Mouse (Mus musculus): ENCODE data around the gene Ninj1. TPM values are rescaled to one million over a fixed set of nuclear protein-coding genes. Genes with fewer than 3 reads are reported as not detected.

Ninj1 gene
- 53.6 and 84.7 TPM in 2 replicates for polyA plus RNA-seq (2012; rRNA removed)

DNA sequence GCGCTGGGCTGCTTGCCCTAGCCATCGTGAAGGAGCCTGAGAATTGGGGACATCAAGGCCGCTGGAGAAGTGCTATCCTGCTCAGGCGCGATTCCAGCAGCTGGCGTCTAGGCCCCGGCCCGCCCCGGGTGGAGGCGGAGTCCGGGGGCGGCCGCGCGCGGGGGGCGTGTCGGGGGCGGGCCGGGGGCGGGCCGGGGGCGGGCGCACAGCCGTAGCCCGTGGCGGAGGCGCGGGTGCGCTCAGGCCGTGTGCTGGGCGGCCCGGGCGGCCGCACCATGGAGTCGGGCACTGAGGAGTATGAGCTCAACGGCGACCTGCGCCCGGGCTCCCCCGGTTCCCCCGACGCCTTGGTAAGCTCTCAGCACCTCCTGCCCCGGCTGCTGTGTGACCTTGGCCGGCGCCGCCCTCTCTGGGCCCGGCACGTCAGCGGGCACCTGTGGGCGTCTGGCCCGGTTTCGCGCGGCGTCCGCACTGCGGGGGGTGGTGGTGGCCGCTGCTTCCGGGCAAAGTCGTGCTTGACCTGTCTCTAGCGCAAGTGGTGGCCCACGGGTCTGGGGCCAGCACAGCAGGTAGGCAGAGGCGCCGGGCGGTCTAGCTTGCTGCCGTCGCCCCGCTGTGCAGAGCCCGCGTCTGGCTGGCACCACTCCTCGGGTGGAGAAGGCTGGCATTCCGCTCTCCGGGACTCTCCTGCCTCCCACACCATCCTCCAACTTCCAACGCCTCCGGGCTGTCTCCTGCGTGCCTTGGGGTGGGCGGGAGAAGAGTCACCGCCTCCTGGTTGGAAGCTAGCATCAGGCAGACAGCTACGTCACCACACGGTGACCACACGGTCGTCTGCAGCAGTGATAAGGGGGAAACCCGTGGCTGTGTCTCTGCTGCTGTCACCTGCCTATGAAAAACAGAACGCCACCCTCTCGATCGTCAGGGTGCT lies at the start of gene Ninj1:
Gene Ninj1 (plus strand): TSS at position 198 of the 931 bp plus-strand sequence.
- Histone ChIP-seq H3K27ac (ENCODE audit: insufficient read depth, low read depth, low read length) (peak within 1 kb of the TSS; percentile 45), H3K4me3 (ENCODE audit: low read depth, low read length) (peak within 1 kb of the TSS; percentile 68), H3K4me1 (ENCODE audit: control insufficient read depth, insufficient read depth, insufficient read length, low read length) (peaks cover 24% of the 10 kb centered on the region), H3K27me3 (ENCODE audit: control insufficient read depth, insufficient read depth, low read length) (no peaks in the 10 kb centered on the region), H3K36me3 (ENCODE audit: control insufficient read depth, insufficient read depth, low read length) (no peaks in the 10 kb centered on the region)
- WGBS, result under 1% methylated on average over 86 of the region's 87 CpGs
- TF ChIP-seq POLR2A (IDR thresholded peaks at IDR 0.05; ENCODE audit: low read depth, low read length) (peak; percentile 91), CTCF (IDR thresholded peaks at IDR 0.05; ENCODE audit: extremely low read depth, insufficient read length, insufficient replicate concordance, low read depth, low read length) (no peak)

DNA sequence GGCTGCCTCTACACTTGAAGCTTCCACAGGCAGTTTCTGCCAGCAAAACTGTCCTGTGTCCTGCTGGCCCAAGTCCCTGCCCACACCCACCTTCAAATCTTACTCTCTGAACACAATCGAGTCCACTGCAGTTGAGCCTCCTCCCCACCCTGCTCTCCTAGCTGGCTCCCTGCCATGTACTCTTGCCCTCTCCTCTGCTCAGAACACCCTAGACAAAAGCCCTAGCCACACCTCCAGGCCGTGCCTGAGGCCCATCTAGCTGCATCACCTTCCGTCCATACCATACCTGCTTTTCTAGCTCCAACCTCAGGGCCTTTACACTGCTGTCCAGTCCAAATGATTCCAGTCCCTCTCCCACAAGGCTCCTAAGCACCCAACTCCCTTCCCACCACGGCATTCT lies 46.7 kb upstream of the Ninj1 start:
- TF ChIP-seq POLR2A (IDR thresholded peaks at IDR 0.05; ENCODE audit: low read depth, low read length) (no peak), CTCF (IDR thresholded peaks at IDR 0.05; ENCODE audit: extremely low read depth, insufficient read length, insufficient replicate concordance, low read depth, low read length) (no peak)
- peak overlapping the region; percentile 79 for H3K27ac ChIP-seq (ENCODE audit: insufficient read depth, low read depth, low read length)

DNA sequence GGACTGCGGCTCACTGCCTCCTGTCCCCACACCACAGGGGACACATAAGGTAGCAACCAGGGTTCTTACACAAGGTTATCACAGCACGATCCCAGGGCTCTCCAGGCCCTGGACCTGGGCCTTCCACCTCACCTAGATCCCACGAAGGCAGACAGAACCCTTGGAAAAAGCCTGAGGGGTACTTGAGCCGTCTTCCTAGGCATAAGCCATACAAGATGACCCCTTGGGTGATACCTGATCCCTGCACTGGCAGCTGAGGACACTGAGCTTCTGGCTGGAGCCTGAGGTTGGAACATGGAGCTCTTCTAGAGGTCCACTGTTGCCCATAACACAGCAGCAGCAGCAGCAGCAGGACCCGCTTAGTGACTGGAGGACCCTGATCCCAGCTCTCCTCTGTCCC lies 44.9 kb upstream of the Ninj1 start:
- Histone ChIP-seq H3K36me3 (ENCODE audit: control insufficient read depth, insufficient read depth, low read length) (no peaks in the 10 kb centered on the region), H3K4me3 (ENCODE audit: low read depth, low read length) (no peak overlapping the region), H3K27me3 (ENCODE audit: control insufficient read depth, insufficient read depth, low read length) (peaks cover 6% of the 10 kb centered on the region; the same call in 1 of the 2 replicates), H3K27ac (ENCODE audit: insufficient read depth, low read depth, low read length) (no peak overlapping the region), H3K4me1 (ENCODE audit: control insufficient read depth, insufficient read depth, insufficient read length, low read length) (peaks cover 21% of the 10 kb centered on the region; the same call in 1 of the 2 replicates)
- WGBS, result 92% methylated on average over 5 of the region's 5 CpGs
- no peak for TF ChIP-seq CTCF (IDR thresholded peaks at IDR 0.05; ENCODE audit: extremely low read depth, insufficient read length, insufficient replicate concordance, low read depth, low read length)
- TF ChIP-seq POLR2A (IDR thresholded peaks at IDR 0.05; ENCODE audit: low read depth, low read length), result no peak

More for the DNA sequence above, 46.7 kb upstream of the Ninj1 start:
- peaks cover 16% of the 10 kb centered on the region; the same call in 1 of the 2 replicates for H3K4me1 ChIP-seq (ENCODE audit: control insufficient read depth, insufficient read depth, insufficient read length, low read length)
- 24% methylated on average over 4 of the region's 4 CpGs for WGBS
- H3K4me3 ChIP-seq (ENCODE audit: low read depth, low read length), result no peak overlapping the region
- no peaks in the 10 kb centered on the region for H3K36me3 ChIP-seq (ENCODE audit: control insufficient read depth, insufficient read depth, low read length)
- no peaks in the 10 kb centered on the region for H3K27me3 ChIP-seq (ENCODE audit: control insufficient read depth, insufficient read depth, low read length)

DNA sequence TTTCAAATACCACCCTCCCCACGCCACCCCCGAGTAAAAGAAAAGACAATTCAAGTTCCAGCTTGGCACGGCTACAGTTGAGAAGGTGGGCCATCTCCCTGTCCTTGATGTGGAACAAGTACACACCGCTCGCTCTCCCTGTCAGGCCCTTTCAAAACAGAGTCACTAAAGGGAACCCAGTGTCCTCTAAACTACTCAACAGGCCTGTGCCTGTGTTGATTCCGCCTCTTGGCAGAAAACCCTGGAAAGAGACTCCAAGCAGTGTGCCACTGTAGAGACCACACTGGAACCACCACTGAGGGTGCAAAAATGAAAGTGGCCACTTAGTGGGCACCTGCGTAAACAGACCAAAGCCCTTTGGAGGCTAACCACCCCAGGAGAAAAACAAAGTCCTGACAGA lies 44.0 kb upstream of the Ninj1 start:
- Histone ChIP-seq H3K4me1 (ENCODE audit: control insufficient read depth, insufficient read depth, insufficient read length, low read length) (peaks cover 23% of the 10 kb centered on the region; the same call in 1 of the 2 replicates), H3K27ac (ENCODE audit: insufficient read depth, low read depth, low read length) (no peak overlapping the region), H3K36me3 (ENCODE audit: control insufficient read depth, insufficient read depth, low read length) (no peaks in the 10 kb centered on the region), H3K4me3 (ENCODE audit: low read depth, low read length) (no peak overlapping the region), H3K27me3 (ENCODE audit: control insufficient read depth, insufficient read depth, low read length) (peaks cover 6% of the 10 kb centered on the region; the same call in 1 of the 2 replicates)
- 92% methylated on average over 7 of the region's 7 CpGs for WGBS
- no peak for TF ChIP-seq POLR2A (IDR thresholded peaks at IDR 0.05; ENCODE audit: low read depth, low read length)
- no peak for TF ChIP-seq CTCF (IDR thresholded peaks at IDR 0.05; ENCODE audit: extremely low read depth, insufficient read length, insufficient replicate concordance, low read depth, low read length)

DNA sequence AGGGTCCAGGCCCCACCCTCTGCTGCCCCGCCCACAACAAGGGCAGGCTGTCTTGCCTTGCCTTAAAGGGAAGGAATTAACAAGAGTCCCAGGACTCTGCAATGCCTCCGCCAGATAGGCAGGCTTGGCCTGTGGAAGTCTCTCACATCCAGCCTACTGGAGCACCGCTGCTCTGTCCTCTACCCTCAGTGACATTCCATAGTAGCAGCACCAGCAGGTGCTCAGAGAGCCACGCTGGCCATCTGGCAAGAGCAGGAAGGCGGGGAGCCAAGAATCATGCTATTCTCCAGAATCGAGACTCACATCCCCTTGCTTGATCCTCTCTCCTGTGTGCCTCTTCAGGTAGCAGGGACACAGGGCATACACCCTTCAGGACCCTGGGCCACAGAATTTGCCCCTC lies 42.8 kb upstream of the Ninj1 start:
- Histone ChIP-seq H3K27ac (ENCODE audit: insufficient read depth, low read depth, low read length) (no peak overlapping the region), H3K4me1 (ENCODE audit: control insufficient read depth, insufficient read depth, insufficient read length, low read length) (peaks cover 21% of the 10 kb centered on the region; the same call in 1 of the 2 replicates), H3K36me3 (ENCODE audit: control insufficient read depth, insufficient read depth, low read length) (no peaks in the 10 kb centered on the region), H3K27me3 (ENCODE audit: control insufficient read depth, insufficient read depth, low read length) (peaks cover 6% of the 10 kb centered on the region; the same call in 1 of the 2 replicates), H3K4me3 (ENCODE audit: low read depth, low read length) (no peak overlapping the region)
- TF ChIP-seq POLR2A (IDR thresholded peaks at IDR 0.05; ENCODE audit: low read depth, low read length) (no peak), CTCF (IDR thresholded peaks at IDR 0.05; ENCODE audit: extremely low read depth, insufficient read length, insufficient replicate concordance, low read depth, low read length) (no peak)
- 38% methylated on average over 6 of the region's 6 CpGs for WGBS

DNA sequence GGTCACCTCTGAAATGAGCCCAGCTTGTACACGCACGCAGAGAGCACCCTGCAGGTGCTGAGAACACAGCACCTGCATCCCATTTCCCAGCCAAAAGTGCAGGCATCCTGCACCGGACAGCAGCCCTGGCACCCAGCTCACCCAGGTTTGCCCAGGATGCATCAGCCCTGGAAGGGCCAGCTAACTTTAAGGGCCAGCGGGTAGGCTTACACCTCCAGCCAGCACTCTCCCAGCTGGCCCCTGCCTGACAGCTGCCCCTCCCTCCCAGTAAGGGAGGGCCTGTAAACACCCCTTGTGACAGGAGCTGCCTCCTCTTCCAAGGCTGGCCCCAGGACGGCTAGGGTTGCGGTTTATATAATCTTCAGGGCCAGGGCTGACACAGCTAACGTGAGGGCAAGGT lies 41.9 kb upstream of the Ninj1 start:
- Histone ChIP-seq H3K36me3 (ENCODE audit: control insufficient read depth, insufficient read depth, low read length) (no peaks in the 10 kb centered on the region), H3K4me1 (ENCODE audit: control insufficient read depth, insufficient read depth, insufficient read length, low read length) (peaks cover 12% of the 10 kb centered on the region; the same call in 1 of the 2 replicates), H3K27me3 (ENCODE audit: control insufficient read depth, insufficient read depth, low read length) (peaks cover 6% of the 10 kb centered on the region; the same call in 1 of the 2 replicates), H3K4me3 (ENCODE audit: low read depth, low read length) (peak overlapping the region; percentile 18), H3K27ac (ENCODE audit: insufficient read depth, low read depth, low read length) (no peak overlapping the region)
- 58% methylated on average over 7 of the region's 7 CpGs for WGBS
- TF ChIP-seq POLR2A (IDR thresholded peaks at IDR 0.05; ENCODE audit: low read depth, low read length) (no peak), CTCF (IDR thresholded peaks at IDR 0.05; ENCODE audit: extremely low read depth, insufficient read length, insufficient replicate concordance, low read depth, low read length) (no peak)

All from small intestine, adult 2 months (tissue).